In the genomic region with DNA sequence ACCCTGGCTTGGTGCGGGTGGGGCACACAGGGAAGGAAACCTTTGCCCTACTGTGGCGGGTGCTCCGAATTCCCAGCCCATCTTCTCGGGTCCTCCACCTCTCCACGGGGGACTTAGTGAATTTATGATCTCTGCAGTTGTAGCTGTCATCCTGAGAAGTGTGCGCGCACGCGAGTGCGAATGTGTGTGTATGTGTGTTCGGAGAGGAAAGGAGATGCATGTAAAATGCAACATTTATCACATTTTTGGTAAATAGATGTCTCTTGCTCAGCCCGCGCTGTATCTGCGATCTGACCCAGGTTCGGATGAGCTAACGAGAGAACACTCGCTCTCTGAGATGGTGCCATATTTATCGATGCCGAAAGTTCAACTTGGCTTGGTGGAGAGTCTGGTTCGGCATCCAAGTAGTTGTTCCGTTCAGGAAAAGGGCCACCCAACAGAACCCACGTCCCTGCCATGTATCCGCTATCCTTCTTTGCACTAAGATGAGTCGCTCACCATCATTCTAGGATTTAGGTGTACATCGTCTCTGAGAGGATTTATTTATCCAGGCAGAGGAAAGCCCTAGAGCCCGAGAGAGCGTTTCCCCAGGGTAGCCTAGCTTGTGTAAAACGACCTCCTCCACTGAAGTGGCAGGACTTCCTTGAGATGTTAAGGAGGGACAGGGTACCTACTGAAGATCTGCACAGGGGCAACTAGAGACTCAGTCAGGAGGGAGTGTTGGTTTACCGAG, we compare ENCODE assay signal across 8 mouse cellular contexts. TPM values are rescaled to one million over a fixed set of nuclear protein-coding genes. Genes with fewer than 3 reads are reported as not detected.
DNase-seq lines count a peak whose midpoint lies in the region; ATAC-seq and TF ChIP-seq lines count a peak whose summit lies in the region.

No protein-coding gene starts in this region.

- no peaks in the 10 kb centered on the region for H3K27me3 ChIP-seq in spleen, adult 2 months (ENCODE audit: control insufficient read depth, insufficient read depth, low read length)
- no peaks in the 10 kb centered on the region for H3K27me3 ChIP-seq in forebrain, embryonic 15.5 days
- no peaks in the 10 kb centered on the region for H3K27me3 ChIP-seq in kidney, embryonic 16.5 days (ENCODE audit: insufficient read depth, low read length)
- no peaks in the 10 kb centered on the region for H3K27me3 ChIP-seq in splenic B cell, adult 2 months (ENCODE audit: control insufficient read depth, insufficient read depth, low read length, poor library complexity, severe bottlenecking)

- peak overlapping the region; percentile 88 for H3K4me2 ChIP-seq in forebrain, embryonic 15.5 days (replicated peaks)
- H3K4me2 ChIP-seq in kidney, embryonic 16.5 days (replicated peaks; ENCODE audit: low read depth, low read length): peak overlapping the region; percentile 94

- H3K79me2 ChIP-seq in macrophage (ENCODE audit: inconsistent target): peaks cover 53% of the 10 kb centered on the region

- ATAC-seq in forebrain, embryonic 15.5 days (replicated peaks): no peak
- no peak for ATAC-seq in kidney, embryonic 16.5 days (ENCODE audit: low FRiP score, low TSS enrichment)

- DNase-seq in adrenal gland, postnatal 10 days: peak; percentile 32
- no peak for DNase-seq in adrenal gland, postnatal 4 days (ENCODE audit: low spot score in 2 of 2)
- DNase-seq in spleen, adult 2 months (ENCODE audit: low read depth in 1 of 2, low spot score in 2 of 2): no peak
- DNase-seq in spleen, postnatal 4 days (ENCODE audit: low spot score in 2 of 2): no peak
- peak; percentile 54 for DNase-seq in splenic B cell, adult 2 months (ENCODE audit: low read depth, low spot score)

- no peak for TF ChIP-seq POLR2A in spleen, adult 2 months (IDR thresholded peaks at IDR 0.05; ENCODE audit: low read depth, low read length)

- peak overlapping the region; percentile 86 for H3K4me3 ChIP-seq in spleen, adult 2 months (ENCODE audit: extremely low read depth, insufficient read depth, insufficient read length)
- H3K4me3 ChIP-seq in forebrain, embryonic 15.5 days: peak overlapping the region; percentile 64
- H3K4me3 ChIP-seq in kidney, embryonic 16.5 days (ENCODE audit: low read length): peak overlapping the region; percentile 71
- H3K4me3 ChIP-seq in macrophage (ENCODE audit: inconsistent target): peak overlapping the region; percentile 97

- TF ChIP-seq CTCF in spleen, adult 2 months (IDR thresholded peaks at IDR 0.05; ENCODE audit: extremely low read depth, insufficient read depth, insufficient read length, insufficient replicate concordance): no peak

- no peaks in the 10 kb centered on the region for H3K4me1 ChIP-seq in spleen, adult 2 months (ENCODE audit: control insufficient read depth, insufficient read depth, insufficient read length)
- peaks cover 23% of the 10 kb centered on the region for H3K4me1 ChIP-seq in forebrain, embryonic 15.5 days
- peaks cover 7% of the 10 kb centered on the region; the same call in 1 of the 2 replicates for H3K4me1 ChIP-seq in kidney, embryonic 16.5 days (ENCODE audit: insufficient read depth, low read length)

- H3K36me3 ChIP-seq in spleen, adult 2 months (ENCODE audit: control insufficient read depth, insufficient read depth, low read length): peaks cover 7% of the 10 kb centered on the region
- no peaks in the 10 kb centered on the region for H3K36me3 ChIP-seq in forebrain, embryonic 15.5 days
- peaks cover 4% of the 10 kb centered on the region; the same call in 1 of the 2 replicates for H3K36me3 ChIP-seq in kidney, embryonic 16.5 days (ENCODE audit: insufficient read depth, low read length)
- H3K36me3 ChIP-seq in macrophage (ENCODE audit: inconsistent target): peaks cover 10% of the 10 kb centered on the region; the same call in 1 of the 2 replicates
- H3K36me3 ChIP-seq in splenic B cell, adult 2 months (ENCODE audit: control insufficient read depth, insufficient read depth, low read length, poor library complexity, severe bottlenecking): peaks cover 6% of the 10 kb centered on the region; the same call in 1 of the 2 replicates

- under 1% methylated on average over 29 of the region's 29 CpGs for WGBS in spleen, adult 2 months
- WGBS in forebrain, embryonic 15.5 days: 0% methylated on average over 29 of the region's 29 CpGs
- 0% methylated on average over 29 of the region's 29 CpGs for WGBS in kidney, embryonic 16.5 days
- WGBS in macrophage (ENCODE audit: missing documents): under 1% methylated on average over 29 of the region's 29 CpGs

- H3K9me3 ChIP-seq in forebrain, embryonic 15.5 days: no peaks in the 10 kb centered on the region
- H3K9me3 ChIP-seq in kidney, embryonic 16.5 days (ENCODE audit: low read length): no peaks in the 10 kb centered on the region

- H3K27ac ChIP-seq in spleen, adult 2 months (ENCODE audit: insufficient read depth, low read length): peak overlapping the region; percentile 98
- H3K27ac ChIP-seq in forebrain, embryonic 15.5 days (replicated peaks): peak overlapping the region; percentile 91
- H3K27ac ChIP-seq in kidney, embryonic 16.5 days (ENCODE audit: low read length): peak overlapping the region; percentile 98
- H3K27ac ChIP-seq in macrophage: peak overlapping the region; percentile 88

- peak overlapping the region; percentile 61 for H3K9ac ChIP-seq in forebrain, embryonic 15.5 days (replicated peaks)
- H3K9ac ChIP-seq in kidney, embryonic 16.5 days (replicated peaks; ENCODE audit: low read length): peak overlapping the region; percentile 90

RNA-seq across cellular contexts. Expression of a gene that starts 1.7 kb away (rescaled TPM):
- total RNA-seq in adrenal gland, postnatal 10 days (2021): 10 to 100 TPM; 65.2 to 73.8 TPM
- total RNA-seq in adrenal gland, postnatal 4 days (2021): 100 to 1,000 TPM in 1 of 2 experiments, 10 to 100 TPM in 1; 99.4 to 100 TPM
- 43.4 and 54.7 TPM in 2 replicates for polyA plus RNA-seq in spleen, adult 2 months (2012; rRNA removed)
- polyA plus RNA-seq in forebrain, embryonic 15.5 days (2015; fragmentation: Nextera tagmentation; extraction: Ambion mirVana): 29.9 and 30.7 TPM in 2 replicates
- 23.8 and 24.9 TPM in 2 replicates for polyA plus RNA-seq in kidney, embryonic 16.5 days (2015; fragmentation: Nextera tagmentation; extraction: Ambion mirVana)
- total RNA-seq in macrophage (2018; cell fraction: chromatin; rRNA removed): 1,000 to 10,000 TPM in 2 of 26 experiments, 100 to 1,000 TPM in 24; 279 to 1,204 (median 350) TPM
- total RNA-seq in macrophage (2018; cell fraction: cytosol; rRNA removed): 100 to 1,000 TPM in 2 of 26 experiments, 10 to 100 TPM in 24; 62.6 to 103 (median 86.1) TPM
- 1,000 to 10,000 TPM in 1 of 26 experiments, 100 to 1,000 TPM in 25; 170 to 1,142 (median 219) TPM for total RNA-seq in macrophage (2018; cell fraction: nucleus; rRNA removed)
- 34.7 to 93.5 TPM (median 69.7 TPM) in 3 replicates for polyA plus RNA-seq in macrophage (2018)

Comparison
In these comparisons a context has a peak if more than half of its experiments do, and no peak if none do; other contexts are left out.
1. DNase-seq: peak in adrenal gland, postnatal 10 days (single experiment) and splenic B cell, adult 2 months (single experiment); none in adrenal gland, postnatal 4 days (0 of 2), spleen, adult 2 months (0 of 2) and spleen, postnatal 4 days (0 of 2).
2. Peak in every context shown above with its lines, with median percentiles within 50 percentile points of each other: H3K27ac ChIP-seq and H3K4me3 ChIP-seq.